Mouse (Mus musculus) testis, adult 2 months (tissue): ENCODE data around the gene H2-Q2. TPM values are rescaled to one million over a fixed set of nuclear protein-coding genes. Genes with fewer than 3 reads are reported as not detected.
A peak's percentile ranks its signal among the peaks of the same experiment; 100 is the strongest.
"Not testable (repeated sequence)": the region's sequence is repeated elsewhere in the genome, so short reads cannot be mapped to it uniquely, and the experiment has no call there.

Source experiments
- H3K27ac ChIP-seq: fragments of 200-500 bp; 2 replicates; pipeline ENCODE4 v1.5.1; 2012; ENCODE audit warnings: low read depth, low read length; ENCODE audit not compliant: control insufficient read depth, insufficient read depth
- H3K27me3 ChIP-seq: fragments of 200-500 bp; 2 replicates; pipeline ENCODE4 v1.6.1; 2012; ENCODE audit warnings: mild to moderate bottlenecking, low read length, moderate library complexity; ENCODE audit not compliant: control insufficient read depth, insufficient read depth
- H3K36me3 ChIP-seq: fragments of 200-500 bp; 2 replicates; pipeline ENCODE4 v1.6.1; 2012; ENCODE audit warnings: mild to moderate bottlenecking, low read length; ENCODE audit not compliant: control insufficient read depth, insufficient read depth
- H3K4me1 ChIP-seq: fragments of 200-500 bp; 2 replicates; pipeline ENCODE4 v1.6.1; 2012; ENCODE audit warnings: low read length; ENCODE audit not compliant: control insufficient read depth, insufficient read depth
- H3K4me3 ChIP-seq: fragments of 200-500 bp; 2 replicates; pipeline ENCODE4 v1.5.1; 2012; ENCODE audit warnings: low read depth, mild to moderate bottlenecking, low read length, moderate library complexity, mixed read lengths; ENCODE audit not compliant: control insufficient read depth
- CTCF ChIP-seq: fragments of 200-500 bp; IDR thresholded peaks from 2 replicates; pipeline ENCODE4 v1.5.1; 2012; ENCODE audit warnings: low read depth, mild to moderate bottlenecking, inconsistent platforms, low read length, moderate library complexity; ENCODE audit not compliant: control insufficient read depth, insufficient read depth, insufficient replicate concordance
- POLR2A ChIP-seq: fragments of 200-500 bp; IDR thresholded peaks from 2 replicates; pipeline ENCODE4 v1.6.1; 2012; ENCODE audit warnings: low read depth, mild to moderate bottlenecking, inconsistent platforms, low read length, moderate library complexity; ENCODE audit not compliant: control insufficient read depth
- polyA plus RNA-seq: library from polyadenylated mRNA; depleted of rRNA; stranded (reverse); fragments of >200 nt; gene quantifications from 2 replicates; pipeline ENCODE4 v1.2.3, GENCODE M21; 2012

The H2-Q2 gene
- polyA plus RNA-seq, 1 experiment, result 0.53 TPM

DNA sequence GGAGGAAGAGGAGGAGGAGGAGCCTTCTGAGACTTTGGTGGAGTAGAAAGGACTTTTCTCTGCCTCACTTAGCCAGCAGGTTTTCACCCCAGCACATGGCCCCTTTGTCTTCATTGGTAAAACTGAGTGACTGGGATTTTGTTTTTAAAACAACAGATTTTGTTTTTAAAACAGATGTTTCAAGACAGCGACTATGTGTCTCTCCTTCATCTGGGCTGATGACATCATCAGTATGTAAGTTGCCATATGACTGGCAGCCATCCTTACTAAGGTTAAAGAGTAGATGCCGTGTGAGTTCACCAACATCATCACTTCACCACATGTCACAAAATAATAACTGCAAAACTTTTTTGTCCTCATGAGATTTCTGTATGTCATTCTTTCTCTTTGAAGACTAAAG is 12.0 kb downstream of the H2-Q2 start:
- peaks cover 3% of the 10 kb centered on the region; the same call in 1 of the 2 replicates for H3K4me1 ChIP-seq
- H3K27me3 ChIP-seq, result no peaks in the 10 kb centered on the region
- TF ChIP-seq POLR2A, result no peak
- no peak for TF ChIP-seq CTCF
- no peaks in the 10 kb centered on the region for H3K36me3 ChIP-seq
- no peak overlapping the region for H3K27ac ChIP-seq
- H3K4me3 ChIP-seq, result no peak overlapping the region

GRCm38 (mm10) chr17:35357086-35357485 is 15.0 kb downstream of the H2-Q2 start:
- H3K27ac ChIP-seq, result no peak overlapping the region
- H3K4me3 ChIP-seq, result no peak overlapping the region
- H3K36me3 ChIP-seq, result no peaks in the 10 kb centered on the region
- no peak for TF ChIP-seq POLR2A
- no peak for TF ChIP-seq CTCF
- H3K4me1 ChIP-seq, result peaks cover 3% of the 10 kb centered on the region
- no peaks in the 10 kb centered on the region; the same call in 1 of the 2 replicates for H3K27me3 ChIP-seq

GRCm38 (mm10) chr17:35358763-35359469 is 16.9 kb downstream of the H2-Q2 start:
- Histone ChIP-seq H3K4me1 (peaks cover 3% of the 10 kb centered on the region), H3K4me3 (no peak overlapping the region; the same call in 1 of the 2 replicates), H3K27ac (no peak overlapping the region), H3K36me3 (no peaks in the 10 kb centered on the region), H3K27me3 (no peaks in the 10 kb centered on the region; the same call in 1 of the 2 replicates)
- TF ChIP-seq POLR2A (no peak), CTCF (no peak)

- no peaks in the 10 kb centered on the region; the same call in 1 of the 2 replicates for H3K27me3 ChIP-seq
- H3K4me1 ChIP-seq, result peaks cover 3% of the 10 kb centered on the region
- no peak overlapping the region; the same call in 1 of the 2 replicates for H3K4me3 ChIP-seq
- TF ChIP-seq POLR2A (no peak), CTCF (no peak)
- no peak overlapping the region for H3K27ac ChIP-seq
- no peaks in the 10 kb centered on the region for H3K36me3 ChIP-seq
These were observed 17.4 kb downstream of the H2-Q2 start for GRCm38 (mm10) chr17:35359470-35359862.

- Histone ChIP-seq H3K27ac (no peak within 1 kb of the TSS), H3K27me3 (no peaks in the 10 kb centered on the region)
- TF ChIP-seq CTCF (no peak), POLR2A (no peak)
These were observed 37.3 kb downstream of the H2-Q2 start, which contains the start of gene H2-Q4 for GRCm38 (mm10) chr17:35379369-35379728. Gene H2-Q4 (plus strand): TSS chr17:35379617.

GRCm38 (mm10) chr17:35379729-35380451 is 37.8 kb downstream of the H2-Q2 start:
- peak overlapping the region; percentile 90 for H3K4me3 ChIP-seq
- H3K4me1 ChIP-seq, result peaks cover 14% of the 10 kb centered on the region
- no peak for TF ChIP-seq CTCF
- TF ChIP-seq POLR2A, result no peak
- no peaks in the 10 kb centered on the region for H3K36me3 ChIP-seq
- no peaks in the 10 kb centered on the region for H3K27me3 ChIP-seq
- no peak overlapping the region for H3K27ac ChIP-seq

More at GRCm38 (mm10) chr17:35379369-35379728, 37.3 kb downstream of the H2-Q2 start, which contains the start of gene H2-Q4:
- Histone ChIP-seq H3K4me3 (peak within 1 kb of the TSS; percentile 90), H3K4me1 (peaks cover 14% of the 10 kb centered on the region), H3K36me3 (no peaks in the 10 kb centered on the region)

- not testable (repeated sequence) for H3K36me3 ChIP-seq, H3K4me3 ChIP-seq, H3K27ac ChIP-seq, H3K27me3 ChIP-seq, H3K4me1 ChIP-seq
- peak; percentile 67; the same call in 1 of the 2 replicates for TF ChIP-seq CTCF
These were observed 47.8 kb downstream of the H2-Q2 start for GRCm38 (mm10) chr17:35389796-35390195.

DNA sequence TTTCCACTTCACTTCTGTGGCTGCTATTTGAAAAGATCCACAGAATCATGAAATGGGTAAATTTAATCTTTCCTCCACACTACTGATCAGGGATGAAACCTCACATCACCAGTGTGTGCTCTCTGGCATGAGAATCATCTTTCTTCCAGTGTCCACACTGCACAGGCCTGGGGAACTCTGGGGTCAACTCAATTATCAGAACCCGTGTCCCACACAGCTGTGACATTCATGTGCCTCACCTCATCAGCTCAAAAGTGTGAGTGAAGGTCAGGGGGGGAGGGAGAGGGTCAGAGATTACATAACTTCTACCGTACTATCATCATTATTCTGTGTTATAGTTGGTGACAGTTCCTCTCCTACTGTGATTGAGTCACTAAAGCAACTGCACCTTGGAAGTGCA is 50.6 kb downstream of the H2-Q2 start:
- H3K4me3 ChIP-seq, H3K36me3 ChIP-seq, H3K4me1 ChIP-seq, H3K27ac ChIP-seq, H3K27me3 ChIP-seq: not testable (repeated sequence)

DNA sequence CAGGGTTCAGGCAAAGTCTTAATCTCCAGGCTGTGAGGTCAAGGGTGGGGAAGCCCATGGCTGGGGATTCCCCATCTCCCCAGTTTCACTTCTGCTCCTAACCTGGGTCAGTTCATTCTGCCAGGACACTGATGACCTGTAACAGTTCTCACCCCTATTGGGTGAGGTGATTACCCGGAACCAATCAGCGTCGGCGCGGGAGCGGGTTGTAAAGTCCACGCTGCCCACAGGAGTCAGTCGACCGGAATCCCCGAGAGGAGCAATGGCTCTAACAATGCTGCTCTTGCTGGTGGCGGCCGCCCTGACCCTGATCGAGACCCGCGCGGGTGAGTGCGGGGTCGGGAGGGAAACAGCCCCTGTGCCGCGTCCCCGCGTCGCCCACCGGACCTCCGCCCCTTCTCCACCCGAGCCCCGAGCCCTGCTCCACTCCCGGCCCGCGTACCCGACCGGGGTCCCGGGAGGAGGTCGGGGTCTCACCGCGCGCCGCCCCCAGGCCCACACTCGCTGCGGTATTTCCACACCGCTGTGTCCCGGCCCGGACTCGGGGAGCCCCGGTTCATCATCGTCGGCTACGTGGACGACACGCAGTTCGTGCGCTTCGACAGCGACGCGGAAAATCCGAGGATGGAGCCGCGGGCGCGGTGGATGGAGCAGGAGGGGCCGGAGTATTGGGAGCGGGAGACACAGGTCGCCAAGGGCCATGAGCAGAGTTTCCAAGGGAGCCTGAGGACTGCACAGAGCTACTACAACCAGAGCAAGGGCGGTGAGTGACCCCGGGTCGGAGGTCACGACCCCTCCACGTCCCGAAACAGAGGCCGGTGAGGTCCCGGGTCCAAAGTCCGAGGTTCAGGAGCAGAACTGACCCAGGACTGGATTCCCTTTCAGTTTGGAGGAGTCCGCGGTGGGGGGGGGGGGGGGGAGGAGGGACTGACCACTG is 52.1 kb downstream of the H2-Q2 start:
- H3K4me3 ChIP-seq, result peak overlapping the region; percentile 51
- H3K4me1 ChIP-seq, H3K36me3 ChIP-seq, H3K27me3 ChIP-seq, H3K27ac ChIP-seq: not testable (repeated sequence)
